Mouse (Mus musculus): ENCODE data around the gene Arl3. TPM values are rescaled to one million over a fixed set of nuclear protein-coding genes. Genes with fewer than 3 reads are reported as not detected.
A peak's percentile ranks its signal among the peaks of the same experiment; 100 is the strongest.

The Arl3 gene
- total and polyA plus RNA-seq, 3 experiments: 24.1 to 46.5 (median 45.3) TPM

DNA sequence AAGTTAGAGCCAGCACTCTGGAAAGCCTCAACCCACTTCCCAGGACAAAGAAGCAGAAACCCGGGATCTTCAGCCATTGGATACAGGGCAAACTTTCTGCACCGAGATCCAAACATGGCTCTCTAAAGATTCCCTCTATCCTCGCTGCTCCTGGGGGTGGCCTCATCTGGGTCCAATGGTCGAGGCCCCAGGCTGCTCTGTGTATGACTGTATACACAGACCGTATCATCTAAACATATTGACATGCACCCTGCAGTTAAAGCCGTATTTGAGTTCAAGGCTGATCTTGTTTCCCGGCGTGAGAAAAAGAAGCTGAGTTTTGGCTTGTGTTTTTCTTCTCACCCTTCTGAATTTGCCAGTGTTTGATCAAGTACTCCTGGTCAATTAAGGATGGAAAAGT is 30.2 kb downstream of the Arl3 start:
- no peaks in the 10 kb centered on the region for H3K79me2 ChIP-seq (replicated peaks; ENCODE audit: control insufficient read depth, extremely low read depth, insufficient read depth, poor library complexity, severe bottlenecking)
- H3K27me3 ChIP-seq (replicated peaks): no peaks in the 10 kb centered on the region
- H3K4me2 ChIP-seq (ENCODE audit: insufficient read depth, low read depth, poor library complexity, severe bottlenecking): no peak overlapping the region
- no peak overlapping the region for H3K9ac ChIP-seq (ENCODE audit: insufficient read depth, low read depth)
- in situ Hi-C loops (cut with MboI; ENCODE audit: low pct_ligation_motif_present, low pct_unique_long_range_greater_than_20kb, low sequenced_read_pairs): no loop called here
- no peak overlapping the region for H3K4me3 ChIP-seq (replicated peaks in 1 of 3; ENCODE audit: low read depth in 2 of 3, low read length in 2 of 3, poor library complexity in 1 of 3)
- TF ChIP-seq E2F4 (IDR thresholded peaks at IDR 0.05; ENCODE audit: insufficient replicate concordance, low read depth, low read length) (no peak), ZKSCAN1 (IDR thresholded peaks at IDR 0.05; ENCODE audit: borderline replicate concordance, low read depth, low read length) (no peak), MAX (IDR thresholded peaks at IDR 0.05; ENCODE audit: low read length) (no peak), TBP (conservative IDR thresholded peaks at IDR 0.05; ENCODE audit: low read depth, low read length) (no peak), JUND (conservative IDR thresholded peaks at IDR 0.05; ENCODE audit: low read depth, low read length) (no peak), ZC3H11A (IDR thresholded peaks at IDR 0.05; ENCODE audit: low read depth, low read length) (no peak), POLR2AphosphoS2 (IDR thresholded peaks at IDR 0.05; ENCODE audit: low read depth, low read length) (no peak), JUN (IDR thresholded peaks at IDR 0.05; ENCODE audit: insufficient read depth, low read depth, low read length) (no peak), USF1 (IDR thresholded peaks at IDR 0.05; ENCODE audit: low read depth, low read length) (no peak), BHLHE40 (IDR thresholded peaks at IDR 0.05; ENCODE audit: low read depth, low read length) (no peak), TCF12 (IDR thresholded peaks at IDR 0.05; ENCODE audit: low read depth, low read length) (no peak), IRF4 (IDR thresholded peaks at IDR 0.05; ENCODE audit: low read depth, low read length) (no peak), EP300 (IDR thresholded peaks at IDR 0.05; ENCODE audit: low read length) (no peak), MEF2A (IDR thresholded peaks at IDR 0.05; ENCODE audit: borderline replicate concordance, low read depth, low read length) (no peak), POLR2A (IDR thresholded peaks at IDR 0.05; ENCODE audit: low read depth, low read length) (no peak), CHD2 (IDR thresholded peaks at IDR 0.05; ENCODE audit: low read length) (no peak), NRF1 (IDR thresholded peaks at IDR 0.05; ENCODE audit: low read depth, low read length) (no peak), USF2 (conservative IDR thresholded peaks at IDR 0.05; ENCODE audit: low read depth, low read length) (no peak), MAFK (IDR thresholded peaks at IDR 0.05; ENCODE audit: insufficient replicate concordance, low read length) (no peak)
- no peak for DNase-seq (ENCODE audit: extremely low read depth)
- no peaks in the 10 kb centered on the region for H3K4me1 ChIP-seq (ENCODE audit: control insufficient read depth in 1 of 2, insufficient read depth in 2 of 2)
- no peak overlapping the region for H3K27ac ChIP-seq (ENCODE audit: insufficient read depth, low read depth)
- peaks cover 2 to 37% of the 10 kb centered on the region in 2 experiments for H3K36me3 ChIP-seq (replicated peaks in 1 of 2; ENCODE audit: control insufficient read depth in 1 of 2, insufficient read depth in 1 of 2, low read length in 1 of 2)
- H3K9me3 ChIP-seq (replicated peaks; ENCODE audit: low read length): peaks cover 3% of the 10 kb centered on the region
- dilution Hi-C loops (cut with MboI; ENCODE audit: extremely low pct_ligation_motif_present, extremely low pct_unique_long_range_greater_than_20kb, low sequenced_read_pairs): no loop called here

DNA sequence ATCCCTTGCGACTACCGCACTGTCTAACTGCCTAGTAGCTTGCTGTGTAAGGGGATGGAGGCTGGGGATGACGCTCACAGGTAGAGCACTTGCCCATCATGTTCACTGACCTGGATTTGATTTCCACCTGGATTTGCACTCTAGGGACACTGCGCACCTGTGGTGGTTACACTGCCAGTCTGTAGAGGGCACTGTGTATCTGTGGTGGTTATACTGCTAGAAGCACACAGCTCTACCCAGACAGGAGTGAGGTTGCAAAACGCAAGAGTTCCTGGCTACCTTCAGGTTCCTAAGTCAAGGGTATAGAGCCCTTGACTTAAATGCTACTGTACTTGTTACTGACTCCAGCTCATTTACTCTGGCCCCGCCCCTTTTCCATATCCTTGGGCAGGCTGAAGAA is 34.8 kb downstream of the Arl3 start:
- H3K36me3 ChIP-seq (replicated peaks in 1 of 2; ENCODE audit: control insufficient read depth in 1 of 2, insufficient read depth in 1 of 2, low read length in 1 of 2): peaks cover 2 to 37% of the 10 kb centered on the region in 2 experiments
- peaks cover 3% of the 10 kb centered on the region for H3K9me3 ChIP-seq (replicated peaks; ENCODE audit: low read length)
- H3K4me2 ChIP-seq (ENCODE audit: insufficient read depth, low read depth, poor library complexity, severe bottlenecking): no peak overlapping the region
- no peaks in the 10 kb centered on the region for H3K27me3 ChIP-seq (replicated peaks)
- no peaks in the 10 kb centered on the region for H3K79me2 ChIP-seq (replicated peaks; ENCODE audit: control insufficient read depth, extremely low read depth, insufficient read depth, poor library complexity, severe bottlenecking)
- H3K9ac ChIP-seq (ENCODE audit: insufficient read depth, low read depth): no peak overlapping the region
- dilution Hi-C loops (cut with MboI; ENCODE audit: extremely low pct_ligation_motif_present, extremely low pct_unique_long_range_greater_than_20kb, low sequenced_read_pairs): no loop called here
- no peak for TF ChIP-seq UBTF (IDR thresholded peaks at IDR 0.05; ENCODE audit: low read depth, low read length)
- peak; percentile 36 for TF ChIP-seq RAD21 (IDR thresholded peaks at IDR 0.05; ENCODE audit: low read depth, low read length)
- peak in 1 of 2 experiments; percentile 52; a peak in 2 of 4 replicates for TF ChIP-seq CTCF (conservative IDR thresholded peaks at IDR 0.05 in 1 of 2, IDR thresholded peaks at IDR 0.05 in 1 of 2; ENCODE audit: low read depth in 2 of 2, low read length in 2 of 2)
- TF ChIP-seq KAT2A (IDR thresholded peaks at IDR 0.05; ENCODE audit: insufficient replicate concordance, low read length): no peak
- H3K4me1 ChIP-seq (ENCODE audit: control insufficient read depth in 1 of 2, insufficient read depth in 2 of 2): peaks cover 0 to 22% of the 10 kb centered on the region in 2 experiments; a peak in 2 of 4 replicates
- no peak for DNase-seq (ENCODE audit: extremely low read depth)
- in situ Hi-C loops (cut with MboI; ENCODE audit: low pct_ligation_motif_present, low pct_unique_long_range_greater_than_20kb, low sequenced_read_pairs): no loop called here
- no peak overlapping the region for H3K27ac ChIP-seq (ENCODE audit: insufficient read depth, low read depth)
- H3K4me3 ChIP-seq (replicated peaks in 1 of 3; ENCODE audit: low read depth in 2 of 3, low read length in 2 of 3, poor library complexity in 1 of 3): no peak overlapping the region

Measured in CH12.LX (cell line).